Mouse (Mus musculus) neural tube, embryonic 12.5 days (tissue): Measurements from ENCODE around the gene Ypel2. TPM values are rescaled to one million over a fixed set of nuclear protein-coding genes. Genes with fewer than 3 reads are reported as not detected.

Experiments used
- ATAC-seq: fragments of 200-750 bp; cut with Nextera tagmentation; 2 replicates; pipeline ENCODE4 v1.8.0; 2017; ENCODE audit warnings: low read depth, mild to moderate bottlenecking, moderate TSS enrichment, moderate library complexity; ENCODE audit not compliant: low FRiP score
- H3K27ac ChIP-seq: fragments of 300-500 bp; sonication (generic); 2 replicates; pipeline ENCODE4 v1.5.1; 2016
- H3K27me3 ChIP-seq: fragments of 300-500 bp; sonication (generic); replicated peaks from 2 replicates; pipeline ENCODE4 v1.6.1; 2016; ENCODE audit warnings: mild to moderate bottlenecking
- H3K36me3 ChIP-seq: fragments of 300-500 bp; sonication (generic); 2 replicates; pipeline ENCODE4 v1.6.1; 2016; ENCODE audit warnings: mild to moderate bottlenecking
- H3K4me1 ChIP-seq: fragments of 300-500 bp; sonication (generic); 2 replicates; pipeline ENCODE4 v1.6.1; 2016
- H3K4me2 ChIP-seq: fragments of 300-500 bp; sonication (generic); replicated peaks from 2 replicates; pipeline ENCODE4 v1.6.1; 2016; ENCODE audit warnings: mild to moderate bottlenecking
- H3K4me3 ChIP-seq: fragments of 300-500 bp; sonication (generic); 2 replicates; pipeline ENCODE4 v1.5.1; 2016
- H3K9ac ChIP-seq: fragments of 300-500 bp; sonication (generic); 2 replicates; pipeline ENCODE4 v1.6.1; 2016; ENCODE audit warnings: mild to moderate bottlenecking
- H3K9me3 ChIP-seq: fragments of 300-500 bp; sonication (generic); 2 replicates; pipeline ENCODE4 v1.6.1; 2016; ENCODE audit warnings: mild to moderate bottlenecking
- WGBS: fragments of 180-500 bp; shearing (Covaris S2); methylation state at CpG from one replicate; pipeline ENCODE4 v1.1.7; 2016; 5-methylcytosine and 5-hydroxymethylcytosine counted together
- polyA plus RNA-seq: library from polyadenylated mRNA; unstranded; fragments of >200 nt; fragmentation: Nextera tagmentation; extraction: Ambion mirVana; gene quantifications from 2 replicates; pipeline ENCODE4 v1.2.1, GENCODE M21; 2016

Ypel2 gene
- polyA plus RNA-seq, 1 experiment from 2014 or later, result 6.3 TPM

- ATAC-seq, result no peak
- 68% methylated on average over 2 of the region's 2 CpGs for WGBS
These were observed 37.1 kb downstream of the Ypel2 start for GRCm38 (mm10) chr11:86956363-86956762.

GRCm38 (mm10) chr11:86954616-86955270 lies 38.8 kb downstream of the Ypel2 start:
- H3K4me1 ChIP-seq, result peaks cover 23% of the 10 kb centered on the region
- ATAC-seq, result no peak
- H3K36me3 ChIP-seq, result no peaks in the 10 kb centered on the region
- H3K9me3 ChIP-seq, result no peaks in the 10 kb centered on the region
- H3K4me2 ChIP-seq, result no peak overlapping the region
- 67% methylated on average over 15 of the region's 15 CpGs for WGBS
- H3K4me3 ChIP-seq, result no peak overlapping the region
- no peak overlapping the region for H3K9ac ChIP-seq
- no peak overlapping the region for H3K27ac ChIP-seq
- H3K27me3 ChIP-seq, result no peaks in the 10 kb centered on the region

More at GRCm38 (mm10) chr11:86956363-86956762, 37.1 kb downstream of the Ypel2 start:
- H3K36me3 ChIP-seq, result no peaks in the 10 kb centered on the region
- no peak overlapping the region for H3K27ac ChIP-seq
- no peaks in the 10 kb centered on the region for H3K9me3 ChIP-seq
- H3K4me2 ChIP-seq, result no peak overlapping the region
- H3K9ac ChIP-seq, result no peak overlapping the region
- peaks cover 33% of the 10 kb centered on the region for H3K4me1 ChIP-seq
- H3K4me3 ChIP-seq, result no peak overlapping the region
- H3K27me3 ChIP-seq, result no peaks in the 10 kb centered on the region

- Histone ChIP-seq H3K9me3 (no peaks in the 10 kb centered on the region), H3K27ac (no peak overlapping the region), H3K4me3 (no peak overlapping the region), H3K27me3 (no peaks in the 10 kb centered on the region), H3K4me1 (peaks cover 15% of the 10 kb centered on the region), H3K9ac (no peak overlapping the region), H3K4me2 (no peak overlapping the region), H3K36me3 (no peaks in the 10 kb centered on the region)
- 80% methylated on average over 8 of the region's 8 CpGs for WGBS
- ATAC-seq, result no peak
These were observed 40.4 kb downstream of the Ypel2 start for GRCm38 (mm10) chr11:86953096-86953495.

GRCm38 (mm10) chr11:86952659-86953058 lies 40.8 kb downstream of the Ypel2 start:
- H3K9ac ChIP-seq, result no peak overlapping the region
- ATAC-seq, result no peak
- H3K4me2 ChIP-seq, result no peak overlapping the region
- no peaks in the 10 kb centered on the region for H3K36me3 ChIP-seq
- H3K4me1 ChIP-seq, result peaks cover 13% of the 10 kb centered on the region
- WGBS, result 94% methylated on average over 2 of the region's 2 CpGs
- H3K27ac ChIP-seq, result no peak overlapping the region
- H3K27me3 ChIP-seq, result no peaks in the 10 kb centered on the region
- H3K4me3 ChIP-seq, result no peak overlapping the region
- no peaks in the 10 kb centered on the region for H3K9me3 ChIP-seq

- 77% methylated on average over 8 of the region's 8 CpGs for WGBS
- H3K9me3 ChIP-seq, result no peaks in the 10 kb centered on the region
- H3K27ac ChIP-seq, result no peak overlapping the region
- H3K4me1 ChIP-seq, result peaks cover 19% of the 10 kb centered on the region
- H3K4me3 ChIP-seq, result no peak overlapping the region
- H3K4me2 ChIP-seq, result no peak overlapping the region
- H3K27me3 ChIP-seq, result no peaks in the 10 kb centered on the region
- H3K9ac ChIP-seq, result no peak overlapping the region
- no peak for ATAC-seq
- no peaks in the 10 kb centered on the region for H3K36me3 ChIP-seq
These were observed 41.8 kb downstream of the Ypel2 start for GRCm38 (mm10) chr11:86951672-86952071.

GRCm38 (mm10) chr11:86950491-86950890 lies 43.0 kb downstream of the Ypel2 start:
- 66% methylated on average over 3 of the region's 3 CpGs for WGBS
- Histone ChIP-seq H3K36me3 (no peaks in the 10 kb centered on the region), H3K4me3 (no peak overlapping the region), H3K9ac (no peak overlapping the region), H3K9me3 (no peaks in the 10 kb centered on the region), H3K27me3 (no peaks in the 10 kb centered on the region), H3K4me2 (no peak overlapping the region), H3K4me1 (peaks cover 29% of the 10 kb centered on the region), H3K27ac (no peak overlapping the region)
- no peak for ATAC-seq

GRCm38 (mm10) chr11:86949951-86950441 lies 43.5 kb downstream of the Ypel2 start:
- WGBS, result 61% methylated on average over 9 of the region's 9 CpGs
- H3K4me3 ChIP-seq, result no peak overlapping the region
- no peak for ATAC-seq

GRCm38 (mm10) chr11:86946644-86947195 lies 46.8 kb downstream of the Ypel2 start:
- WGBS, result 31% methylated on average over 6 of the region's 6 CpGs
- no peaks in the 10 kb centered on the region for H3K27me3 ChIP-seq
- peak overlapping the region; percentile 33 for H3K27ac ChIP-seq
- ATAC-seq, result 0 out of 2 replicates have a peak, but pooled peaks have one; percentile 44
- H3K4me2 ChIP-seq, result peak overlapping the region; percentile 14; the same call in 1 of the 2 replicates
- H3K9ac ChIP-seq, result no peak overlapping the region
- peaks cover 19% of the 10 kb centered on the region for H3K4me1 ChIP-seq
- no peak overlapping the region for H3K4me3 ChIP-seq
- H3K36me3 ChIP-seq, result peaks cover 11% of the 10 kb centered on the region
- no peaks in the 10 kb centered on the region for H3K9me3 ChIP-seq

More at GRCm38 (mm10) chr11:86949951-86950441, 43.5 kb downstream of the Ypel2 start:
- Histone ChIP-seq H3K9me3 (no peaks in the 10 kb centered on the region), H3K4me1 (peaks cover 28% of the 10 kb centered on the region), H3K27me3 (no peaks in the 10 kb centered on the region), H3K4me2 (no peak overlapping the region), H3K36me3 (no peaks in the 10 kb centered on the region), H3K27ac (no peak overlapping the region), H3K9ac (no peak overlapping the region)

GRCm38 (mm10) chr11:86945933-86946332 lies 47.6 kb downstream of the Ypel2 start:
- H3K4me1 ChIP-seq, result peaks cover 19% of the 10 kb centered on the region
- peaks cover 16% of the 10 kb centered on the region for H3K36me3 ChIP-seq
- H3K9me3 ChIP-seq, result no peaks in the 10 kb centered on the region
- no peak overlapping the region for H3K4me2 ChIP-seq
- H3K9ac ChIP-seq, result no peak overlapping the region
- H3K27me3 ChIP-seq, result no peaks in the 10 kb centered on the region
- 88% methylated on average over 6 of the region's 6 CpGs for WGBS
- no peak overlapping the region for H3K27ac ChIP-seq
- no peak for ATAC-seq
- H3K4me3 ChIP-seq, result no peak overlapping the region

GRCm38 (mm10) chr11:86945058-86945457 lies 48.4 kb downstream of the Ypel2 start:
- Histone ChIP-seq H3K4me1 (peaks cover 16% of the 10 kb centered on the region), H3K36me3 (peaks cover 19% of the 10 kb centered on the region), H3K27ac (no peak overlapping the region), H3K9me3 (no peaks in the 10 kb centered on the region), H3K9ac (no peak overlapping the region), H3K4me2 (no peak overlapping the region), H3K4me3 (no peak overlapping the region), H3K27me3 (no peaks in the 10 kb centered on the region)
- no peak for ATAC-seq
- WGBS, result 87% methylated on average over 8 of the region's 8 CpGs

GRCm38 (mm10) chr11:86944539-86944938 lies 49.0 kb downstream of the Ypel2 start:
- peaks cover 20% of the 10 kb centered on the region for H3K36me3 ChIP-seq
- H3K27ac ChIP-seq, result no peak overlapping the region
- H3K4me2 ChIP-seq, result no peak overlapping the region
- no peak overlapping the region for H3K9ac ChIP-seq
- 76% methylated on average over 8 of the region's 8 CpGs for WGBS
- no peaks in the 10 kb centered on the region for H3K27me3 ChIP-seq
- H3K9me3 ChIP-seq, result no peaks in the 10 kb centered on the region
- no peak for ATAC-seq
- H3K4me1 ChIP-seq, result peaks cover 16% of the 10 kb centered on the region
- no peak overlapping the region for H3K4me3 ChIP-seq

- Histone ChIP-seq H3K27ac (no peak overlapping the region), H3K36me3 (peaks cover 20% of the 10 kb centered on the region), H3K4me1 (peaks cover 12% of the 10 kb centered on the region), H3K9ac (no peak overlapping the region), H3K9me3 (no peaks in the 10 kb centered on the region), H3K27me3 (no peaks in the 10 kb centered on the region), H3K4me3 (no peak overlapping the region), H3K4me2 (no peak overlapping the region)
- WGBS, result 92% methylated on average over 8 of the region's 8 CpGs
- no peak for ATAC-seq
These were observed 51.6 kb downstream of the Ypel2 start for GRCm38 (mm10) chr11:86941904-86942303.

- H3K27ac ChIP-seq, result no peak overlapping the region
- no peaks in the 10 kb centered on the region for H3K4me1 ChIP-seq
- H3K9ac ChIP-seq, result no peak overlapping the region
- peaks cover 20% of the 10 kb centered on the region for H3K36me3 ChIP-seq
- H3K4me2 ChIP-seq, result no peak overlapping the region
- 81% methylated on average over 6 of the region's 6 CpGs for WGBS
- no peak overlapping the region for H3K4me3 ChIP-seq
- H3K27me3 ChIP-seq, result no peaks in the 10 kb centered on the region
- ATAC-seq, result no peak
- H3K9me3 ChIP-seq, result no peaks in the 10 kb centered on the region
These were observed 54.0 kb downstream of the Ypel2 start for GRCm38 (mm10) chr11:86939503-86939902.
